Mouse (Mus musculus) midbrain, embryonic 16.5 days (tissue): Measurements from ENCODE around the gene Armh3. TPM values are rescaled to one million over a fixed set of nuclear protein-coding genes. Genes with fewer than 3 reads are reported as not detected.

ENCODE experiments used
- ATAC-seq: fragments of 200-750 bp; cut with Nextera tagmentation; 2 replicates; pipeline ENCODE4 v1.8.0; 2017; ENCODE audit warnings: moderate TSS enrichment
- H3K27ac ChIP-seq: fragments of 300-500 bp; sonication (generic); 2 replicates; pipeline ENCODE4 v1.5.1; 2014; ENCODE audit warnings: mild to moderate bottlenecking, low read length, mixed read lengths
- H3K27me3 ChIP-seq: fragments of 300-500 bp; sonication (generic); 2 replicates; pipeline ENCODE4 v1.6.1; 2014; ENCODE audit warnings: low read depth, low read length, mixed read lengths; ENCODE audit not compliant: control insufficient read depth, insufficient read depth
- H3K36me3 ChIP-seq: fragments of 300-500 bp; sonication (generic); 2 replicates; pipeline ENCODE4 v1.6.1; 2014; ENCODE audit warnings: mild to moderate bottlenecking, low read length, moderate library complexity, mixed read lengths; ENCODE audit not compliant: control insufficient read depth, insufficient read depth
- H3K4me1 ChIP-seq: fragments of 300-500 bp; sonication (generic); 2 replicates; pipeline ENCODE4 v1.6.1; 2014; ENCODE audit warnings: mild to moderate bottlenecking, low read length, mixed read lengths; ENCODE audit not compliant: control insufficient read depth, insufficient read depth
- H3K4me2 ChIP-seq: fragments of 300-500 bp; sonication (generic); 2 replicates; pipeline ENCODE4 v1.6.1; 2014; ENCODE audit warnings: mild to moderate bottlenecking, low read length, mixed read lengths
- H3K4me3 ChIP-seq: fragments of 300-500 bp; sonication (generic); 2 replicates; pipeline ENCODE4 v1.5.1; 2014; ENCODE audit warnings: low read depth, mild to moderate bottlenecking, low read length, moderate library complexity, mixed read lengths
- H3K9ac ChIP-seq: fragments of 300-500 bp; sonication (generic); 2 replicates; pipeline ENCODE4 v1.6.1; 2014; ENCODE audit warnings: low read depth, low read length, mixed read lengths
- H3K9me3 ChIP-seq: fragments of 300-500 bp; sonication (generic); replicated peaks from 2 replicates; pipeline ENCODE4 v1.6.1; 2014; ENCODE audit warnings: mild to moderate bottlenecking, low read length, mixed read lengths; ENCODE audit not compliant: control insufficient read depth, poor library complexity, severe bottlenecking
- WGBS: fragments of 180-500 bp; shearing (Covaris S2); extraction: QIAGEN DNeasy Blood & Tissue Kit; methylation state at CpG from one replicate; pipeline ENCODE4 v1.1.7; 2014; 5-methylcytosine and 5-hydroxymethylcytosine counted together
- polyA plus RNA-seq: library from polyadenylated mRNA; unstranded; fragments of >200 nt; fragmentation: Nextera tagmentation; extraction: Ambion mirVana; gene quantifications from 2 replicates; pipeline ENCODE4 v1.2.1, GENCODE M21; 2015

Gene Armh3
- polyA plus RNA-seq, 1 experiment from 2014 or later, result 23.4 TPM

GRCm38 (mm10) chr19:45835490-45835889, 162.8 kb downstream of the Armh3 start:
- Histone ChIP-seq H3K4me2 (no peak overlapping the region), H3K4me3 (no peak overlapping the region), H3K27me3 (no peaks in the 10 kb centered on the region), H3K36me3 (no peaks in the 10 kb centered on the region), H3K9me3 (no peaks in the 10 kb centered on the region), H3K4me1 (no peaks in the 10 kb centered on the region), H3K27ac (0 out of 2 replicates have a peak overlapping the region, but pooled peaks have one; percentile 26), H3K9ac (no peak overlapping the region)
- WGBS, result 71% methylated on average over 10 of the region's 10 CpGs
- ATAC-seq, result no peak

- no peak overlapping the region for H3K9ac ChIP-seq
- H3K36me3 ChIP-seq, result no peaks in the 10 kb centered on the region
- H3K4me1 ChIP-seq, result no peaks in the 10 kb centered on the region
- H3K9me3 ChIP-seq, result no peaks in the 10 kb centered on the region
- H3K27ac ChIP-seq, result no peak overlapping the region
- no peak for ATAC-seq
- H3K4me2 ChIP-seq, result no peak overlapping the region
- H3K27me3 ChIP-seq, result no peaks in the 10 kb centered on the region
- 83% methylated on average over 10 of the region's 10 CpGs for WGBS
- H3K4me3 ChIP-seq, result no peak overlapping the region
Measured at GRCm38 (mm10) chr19:45833665-45834064, 164.6 kb downstream of the Armh3 start.

- Histone ChIP-seq H3K9ac (no peak overlapping the region), H3K4me2 (no peak overlapping the region), H3K9me3 (no peaks in the 10 kb centered on the region), H3K4me1 (no peaks in the 10 kb centered on the region), H3K4me3 (no peak overlapping the region), H3K27ac (no peak overlapping the region), H3K36me3 (no peaks in the 10 kb centered on the region), H3K27me3 (no peaks in the 10 kb centered on the region)
- 52% methylated on average over 2 of the region's 2 CpGs for WGBS
- ATAC-seq, result no peak
Measured at GRCm38 (mm10) chr19:45830679-45831078, 167.6 kb downstream of the Armh3 start.

- H3K4me2 ChIP-seq, result no peak overlapping the region
- H3K27ac ChIP-seq, result no peak overlapping the region
- no peak overlapping the region for H3K4me3 ChIP-seq
- H3K4me1 ChIP-seq, result no peaks in the 10 kb centered on the region
- no peak overlapping the region for H3K9ac ChIP-seq
- no peaks in the 10 kb centered on the region for H3K36me3 ChIP-seq
- no peaks in the 10 kb centered on the region for H3K9me3 ChIP-seq
- WGBS, result 96% methylated on average over 3 of the region's 3 CpGs
- no peaks in the 10 kb centered on the region for H3K27me3 ChIP-seq
- ATAC-seq, result no peak
Measured at GRCm38 (mm10) chr19:45827736-45828135, 170.6 kb downstream of the Armh3 start.

- Histone ChIP-seq H3K4me1 (no peaks in the 10 kb centered on the region), H3K9ac (no peak overlapping the region)
- 78% methylated on average over 5 of the region's 5 CpGs for WGBS
Measured at GRCm38 (mm10) chr19:45827125-45827524, 171.2 kb downstream of the Armh3 start.

GRCm38 (mm10) chr19:45826146-45826545, 172.1 kb downstream of the Armh3 start:
- no peaks in the 10 kb centered on the region for H3K9me3 ChIP-seq
- 89% methylated on average over 3 of the region's 3 CpGs for WGBS

More at GRCm38 (mm10) chr19:45827125-45827524, 171.2 kb downstream of the Armh3 start:
- Histone ChIP-seq H3K9me3 (no peaks in the 10 kb centered on the region), H3K4me3 (no peak overlapping the region), H3K4me2 (no peak overlapping the region), H3K27me3 (no peaks in the 10 kb centered on the region), H3K36me3 (no peaks in the 10 kb centered on the region), H3K27ac (no peak overlapping the region)
- no peak for ATAC-seq

GRCm38 (mm10) chr19:45821832-45822231, 176.5 kb downstream of the Armh3 start:
- no peak; the same call in 1 of the 2 replicates for ATAC-seq

More at GRCm38 (mm10) chr19:45826146-45826545, 172.1 kb downstream of the Armh3 start:
- no peak overlapping the region for H3K27ac ChIP-seq
- no peaks in the 10 kb centered on the region for H3K4me1 ChIP-seq
- H3K4me2 ChIP-seq, result no peak overlapping the region
- H3K9ac ChIP-seq, result no peak overlapping the region
- ATAC-seq, result no peak
- no peaks in the 10 kb centered on the region for H3K36me3 ChIP-seq
- no peak overlapping the region for H3K4me3 ChIP-seq
- H3K27me3 ChIP-seq, result no peaks in the 10 kb centered on the region

GRCm38 (mm10) chr19:45817816-45818490, 180.3 kb downstream of the Armh3 start:
- H3K36me3 ChIP-seq, result 0 out of 2 replicates have a peak, but pooled peaks cover 2% of the 10 kb centered on the region
- H3K9ac ChIP-seq, result no peak overlapping the region
- H3K4me2 ChIP-seq, result no peak overlapping the region
- no peak for ATAC-seq
- no peaks in the 10 kb centered on the region for H3K9me3 ChIP-seq
- H3K27ac ChIP-seq, result no peak overlapping the region
- WGBS, result 71% methylated on average over 11 of the region's 11 CpGs
- peaks cover 21% of the 10 kb centered on the region for H3K4me1 ChIP-seq
- H3K27me3 ChIP-seq, result no peaks in the 10 kb centered on the region
- H3K4me3 ChIP-seq, result no peak overlapping the region

More at GRCm38 (mm10) chr19:45821832-45822231, 176.5 kb downstream of the Armh3 start:
- H3K9ac ChIP-seq, result no peak overlapping the region
- no peaks in the 10 kb centered on the region for H3K4me1 ChIP-seq
- H3K27ac ChIP-seq, result no peak overlapping the region
- no peak overlapping the region for H3K4me3 ChIP-seq
- WGBS, result 66% methylated on average over 5 of the region's 5 CpGs
- H3K36me3 ChIP-seq, result 0 out of 2 replicates have a peak, but pooled peaks cover 2% of the 10 kb centered on the region
- H3K4me2 ChIP-seq, result no peak overlapping the region
- H3K27me3 ChIP-seq, result no peaks in the 10 kb centered on the region
- H3K9me3 ChIP-seq, result no peaks in the 10 kb centered on the region

GRCm38 (mm10) chr19:45816727-45817126, 181.6 kb downstream of the Armh3 start:
- 0 out of 2 replicates have a peak, but pooled peaks cover 2% of the 10 kb centered on the region for H3K36me3 ChIP-seq
- H3K9me3 ChIP-seq, result no peaks in the 10 kb centered on the region
- no peak overlapping the region for H3K4me3 ChIP-seq
- H3K4me2 ChIP-seq, result peak overlapping the region; percentile 84; the same call in 1 of the 2 replicates
- 20% methylated on average over 8 of the region's 8 CpGs for WGBS
- no peak overlapping the region for H3K27ac ChIP-seq
- peaks cover 26% of the 10 kb centered on the region for H3K4me1 ChIP-seq
- no peak overlapping the region for H3K9ac ChIP-seq
- ATAC-seq, result no peak
- no peaks in the 10 kb centered on the region for H3K27me3 ChIP-seq
